Mouse (Mus musculus): ENCODE data around the gene Lin54. TPM values are rescaled to one million over a fixed set of nuclear protein-coding genes. Genes with fewer than 3 reads are reported as not detected.

Gene Lin54
- polyA plus RNA-seq, 1 experiment from 2014 or later = 9.3 TPM

- DNase-seq (no peak), ATAC-seq (ENCODE audit: low read depth) (no peak)
- Histone ChIP-seq H3K9ac (no peak overlapping the region), H3K4me1 (replicated peaks) (peaks cover 45% of the 10 kb centered on the region), H3K4me2 (no peak overlapping the region), H3K4me3 (replicated peaks) (no peak overlapping the region), H3K27me3 (no peaks in the 10 kb centered on the region), H3K27ac (no peak overlapping the region), H3K9me3 (replicated peaks) (no peaks in the 10 kb centered on the region), H3K36me3 (peaks cover 56% of the 10 kb centered on the region)
- 68% methylated on average over 4 of the region's 4 CpGs for WGBS (ENCODE audit: insufficient replicate concordance)
Measured at GRCm38 (mm10) chr5:100418861-100419260, 81.6 kb downstream of the Lin54 start.

DNA sequence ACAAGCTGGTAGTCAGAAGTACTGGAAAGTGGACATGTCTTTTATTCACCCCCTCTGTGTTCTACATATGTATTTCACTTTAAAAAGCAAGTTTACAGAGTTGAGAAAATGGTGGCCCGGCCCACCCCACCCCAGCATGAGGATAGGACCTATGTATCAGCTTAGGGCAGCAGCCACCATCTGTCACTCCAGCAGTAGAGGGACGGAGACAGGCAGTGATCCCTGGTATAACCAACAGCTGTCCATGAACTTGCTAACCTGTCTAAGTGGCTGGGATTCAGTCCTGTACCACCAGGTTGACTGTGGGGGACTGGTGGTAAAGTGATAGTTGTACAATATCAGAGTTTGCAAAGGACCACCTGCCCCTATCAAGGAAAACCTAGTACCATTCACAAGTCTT lies 82.4 kb downstream of the Lin54 start:
- H3K9me3 ChIP-seq (replicated peaks) = no peaks in the 10 kb centered on the region
- no peak for DNase-seq
- no peak overlapping the region for H3K4me2 ChIP-seq
- ATAC-seq (ENCODE audit: low read depth) = no peak
- peaks cover 48% of the 10 kb centered on the region for H3K36me3 ChIP-seq
- WGBS (ENCODE audit: insufficient replicate concordance) = 77% methylated on average over 2 of the region's 2 CpGs
- H3K4me3 ChIP-seq (replicated peaks) = no peak overlapping the region
- no peak overlapping the region for H3K27ac ChIP-seq
- peaks cover 45% of the 10 kb centered on the region for H3K4me1 ChIP-seq (replicated peaks)
- no peak overlapping the region for H3K9ac ChIP-seq
- H3K27me3 ChIP-seq = no peaks in the 10 kb centered on the region

DNA sequence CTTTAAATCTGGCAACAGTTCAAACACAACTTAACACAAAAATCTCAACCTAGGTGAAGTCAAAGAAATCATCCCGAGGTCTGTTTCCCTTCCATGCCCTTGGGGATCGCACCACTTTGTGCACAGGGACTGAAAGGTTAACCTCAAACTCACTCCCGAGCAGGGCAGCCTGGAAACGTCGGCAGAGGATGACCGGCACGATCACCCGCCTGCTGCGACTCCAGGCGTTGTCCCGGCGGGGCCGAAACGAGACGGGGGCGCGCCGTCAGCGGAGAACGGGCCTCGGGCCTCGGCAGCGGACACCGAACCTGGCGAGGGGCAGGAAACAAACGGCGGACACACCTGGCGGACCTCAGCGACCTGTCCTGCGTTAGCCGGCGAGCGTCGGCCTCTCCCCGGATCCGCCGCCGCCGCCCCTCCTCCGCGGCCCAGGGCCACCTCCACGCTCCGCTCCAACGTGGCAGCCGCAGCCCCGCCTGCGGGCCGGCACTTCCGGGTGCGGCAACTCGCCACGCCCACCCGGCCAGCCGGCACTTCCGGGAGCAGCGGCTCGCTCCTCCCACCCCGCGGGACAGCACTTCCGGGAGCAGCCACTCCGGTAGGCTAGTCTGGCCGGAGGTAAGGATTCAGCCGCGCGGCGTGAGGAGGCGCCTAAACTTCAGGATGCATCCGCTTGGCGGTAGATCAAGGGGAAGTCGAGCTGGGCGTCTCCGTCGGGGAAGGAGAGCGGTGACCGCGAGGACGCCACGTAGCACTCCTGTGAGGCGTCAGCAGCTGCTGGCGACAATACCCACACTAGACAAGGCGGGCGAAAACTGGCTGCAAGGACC lies 84.5 kb downstream of the Lin54 start, which contains the start of gene Sec31a:
TSS of gene Sec31a (minus strand) at position 474 of the 830 bp plus-strand sequence.
- Histone ChIP-seq H3K4me3 (replicated peaks) (peak within 1 kb of the TSS; percentile 93), H3K27me3 (no peaks in the 10 kb centered on the region), H3K4me1 (replicated peaks) (peaks cover 58% of the 10 kb centered on the region), H3K4me2 (peak within 1 kb of the TSS; percentile 88), H3K36me3 (peaks cover 27% of the 10 kb centered on the region), H3K9ac (peak within 1 kb of the TSS; percentile 84), H3K9me3 (replicated peaks) (no peaks in the 10 kb centered on the region), H3K27ac (peak within 1 kb of the TSS; percentile 92)
- WGBS (ENCODE audit: insufficient replicate concordance) = under 1% methylated on average over 80 of the region's 82 CpGs
- DNase-seq (peak; percentile 96), ATAC-seq (ENCODE audit: low read depth) (peak; percentile 97)

DNA sequence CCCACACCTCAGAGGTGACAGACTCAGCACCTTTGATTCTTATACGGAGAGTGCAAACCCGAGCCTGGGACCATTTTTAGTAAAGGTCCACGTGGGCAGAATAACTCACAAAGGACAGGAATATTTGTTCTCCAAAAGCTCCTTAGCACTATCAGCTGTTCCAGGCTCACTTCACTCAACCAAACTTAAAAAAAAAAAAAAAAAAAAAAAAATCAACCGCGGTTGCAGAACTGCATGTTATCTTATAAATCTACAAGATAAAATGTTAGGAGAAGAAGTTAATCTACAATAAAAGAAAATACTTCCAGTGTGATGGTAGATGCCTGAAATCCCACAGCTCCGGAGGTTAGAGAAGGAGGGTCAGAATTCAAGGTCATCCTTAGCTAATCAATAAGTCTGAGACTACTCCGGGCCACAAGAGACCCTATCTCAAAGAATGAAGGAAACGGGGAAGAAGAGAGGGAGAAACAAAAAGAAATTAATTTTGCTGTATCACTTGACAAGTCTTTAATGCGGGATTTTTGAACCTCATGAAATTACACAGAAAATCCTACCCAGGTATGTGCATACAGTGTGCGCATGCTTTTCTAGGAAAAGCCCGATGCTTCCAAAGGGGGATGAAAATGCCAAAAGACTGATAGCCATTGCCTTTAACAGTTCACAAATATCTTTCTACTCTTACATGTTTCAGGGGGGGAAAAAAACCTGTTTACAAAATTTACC lies 85.8 kb downstream of the Lin54 start:
- H3K27me3 ChIP-seq = no peaks in the 10 kb centered on the region
- 41% methylated on average over 11 of the region's 11 CpGs for WGBS (ENCODE audit: insufficient replicate concordance)
- ATAC-seq (ENCODE audit: low read depth) = no peak
- DNase-seq = no peak
- H3K4me2 ChIP-seq = peak overlapping the region; percentile 88
- peak overlapping the region; percentile 93 for H3K4me3 ChIP-seq (replicated peaks)
- no peak overlapping the region for H3K27ac ChIP-seq
- H3K9me3 ChIP-seq (replicated peaks) = no peaks in the 10 kb centered on the region
- peak overlapping the region; percentile 62 for H3K9ac ChIP-seq
- H3K36me3 ChIP-seq = peaks cover 14% of the 10 kb centered on the region
- H3K4me1 ChIP-seq (replicated peaks) = peaks cover 60% of the 10 kb centered on the region

- Histone ChIP-seq H3K36me3 (0 out of 2 replicates have a peak, but pooled peaks cover 5% of the 10 kb centered on the region), H3K4me1 (replicated peaks) (peaks cover 51% of the 10 kb centered on the region)
Measured at GRCm38 (mm10) chr5:100412886-100413285, 87.6 kb downstream of the Lin54 start.

GRCm38 (mm10) chr5:100410281-100410680 lies 90.2 kb downstream of the Lin54 start:
- H3K9me3 ChIP-seq (replicated peaks) = no peaks in the 10 kb centered on the region
- no peak overlapping the region for H3K4me3 ChIP-seq (replicated peaks)
- peaks cover 38% of the 10 kb centered on the region for H3K4me1 ChIP-seq (replicated peaks)
- H3K36me3 ChIP-seq = peaks cover 20% of the 10 kb centered on the region
- no peak overlapping the region for H3K4me2 ChIP-seq
- 56% methylated on average over 5 of the region's 5 CpGs for WGBS (ENCODE audit: insufficient replicate concordance)
- DNase-seq (no peak), ATAC-seq (ENCODE audit: low read depth) (no peak)
- no peak overlapping the region for H3K27ac ChIP-seq
- no peaks in the 10 kb centered on the region for H3K27me3 ChIP-seq
- no peak overlapping the region for H3K9ac ChIP-seq

More at GRCm38 (mm10) chr5:100412886-100413285, 87.6 kb downstream of the Lin54 start:
- 67% methylated on average over 3 of the region's 3 CpGs for WGBS (ENCODE audit: insufficient replicate concordance)
- DNase-seq = no peak
- Histone ChIP-seq H3K9ac (no peak overlapping the region), H3K27ac (no peak overlapping the region), H3K4me3 (replicated peaks) (no peak overlapping the region), H3K9me3 (replicated peaks) (no peaks in the 10 kb centered on the region), H3K27me3 (no peaks in the 10 kb centered on the region), H3K4me2 (peak overlapping the region; percentile 88; the same call in 1 of the 2 replicates)
- no peak for ATAC-seq (ENCODE audit: low read depth)

- H3K9me3 ChIP-seq (replicated peaks) = no peaks in the 10 kb centered on the region
- H3K9ac ChIP-seq = no peak overlapping the region
- H3K36me3 ChIP-seq = peaks cover 33% of the 10 kb centered on the region
- H3K4me1 ChIP-seq (replicated peaks) = peaks cover 23% of the 10 kb centered on the region
- H3K4me3 ChIP-seq (replicated peaks) = no peak overlapping the region
- DNase-seq = no peak
- H3K27ac ChIP-seq = no peak overlapping the region
- no peak for ATAC-seq (ENCODE audit: low read depth)
- H3K27me3 ChIP-seq = no peaks in the 10 kb centered on the region
- no peak overlapping the region for H3K4me2 ChIP-seq
- WGBS (ENCODE audit: insufficient replicate concordance) = 67% methylated on average over 5 of the region's 5 CpGs
Measured at GRCm38 (mm10) chr5:100408485-100408884, 92.0 kb downstream of the Lin54 start.

DNA sequence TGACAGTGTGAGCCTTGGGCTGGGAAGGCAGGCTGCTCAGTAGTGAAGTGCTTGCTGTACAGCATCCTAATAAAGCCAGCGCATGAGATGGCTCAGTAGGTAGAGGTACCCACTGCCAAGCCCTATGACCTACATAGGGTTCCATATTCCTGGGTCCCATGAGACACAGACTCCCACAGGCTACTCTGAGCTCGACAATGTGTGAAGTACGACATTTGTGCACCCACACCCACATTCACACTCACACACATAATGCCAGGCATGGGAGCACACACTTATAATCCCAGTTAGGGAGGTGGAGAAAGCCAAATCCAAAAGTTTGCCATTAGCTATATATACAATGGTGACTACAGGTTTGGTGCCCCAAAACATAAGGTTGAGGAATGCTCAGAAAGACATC lies 103.7 kb downstream of the Lin54 start:
- no peak for ATAC-seq (ENCODE audit: low read depth)
- Histone ChIP-seq H3K27me3 (no peaks in the 10 kb centered on the region), H3K4me2 (no peak overlapping the region), H3K36me3 (peaks cover 72% of the 10 kb centered on the region), H3K9ac (no peak overlapping the region), H3K27ac (no peak overlapping the region), H3K4me1 (replicated peaks) (no peaks in the 10 kb centered on the region), H3K9me3 (replicated peaks) (no peaks in the 10 kb centered on the region), H3K4me3 (replicated peaks) (no peak overlapping the region)
- no peak for DNase-seq
- 82% methylated on average over 3 of the region's 3 CpGs for WGBS (ENCODE audit: insufficient replicate concordance)

- 74% methylated on average over 3 of the region's 3 CpGs for WGBS (ENCODE audit: insufficient replicate concordance)
Measured at GRCm38 (mm10) chr5:100393681-100394080, 106.8 kb downstream of the Lin54 start.

GRCm38 (mm10) chr5:100392436-100392955 lies 107.9 kb downstream of the Lin54 start:
- Histone ChIP-seq H3K4me2 (no peak overlapping the region), H3K4me3 (replicated peaks) (no peak overlapping the region), H3K27me3 (no peaks in the 10 kb centered on the region), H3K4me1 (replicated peaks) (no peaks in the 10 kb centered on the region), H3K36me3 (peaks cover 68% of the 10 kb centered on the region), H3K9ac (no peak overlapping the region), H3K9me3 (replicated peaks) (no peaks in the 10 kb centered on the region), H3K27ac (no peak overlapping the region)
- ATAC-seq (ENCODE audit: low read depth) (no peak), DNase-seq (no peak)
- 87% methylated on average over 20 of the region's 20 CpGs for WGBS (ENCODE audit: insufficient replicate concordance)

More at GRCm38 (mm10) chr5:100393681-100394080, 106.8 kb downstream of the Lin54 start:
- H3K9me3 ChIP-seq (replicated peaks) = no peaks in the 10 kb centered on the region
- peaks cover 71% of the 10 kb centered on the region for H3K36me3 ChIP-seq
- H3K4me2 ChIP-seq = no peak overlapping the region
- DNase-seq (no peak), ATAC-seq (ENCODE audit: low read depth) (no peak)
- H3K27me3 ChIP-seq = no peaks in the 10 kb centered on the region
- no peak overlapping the region for H3K4me3 ChIP-seq (replicated peaks)
- H3K9ac ChIP-seq = no peak overlapping the region
- H3K27ac ChIP-seq = no peak overlapping the region
- H3K4me1 ChIP-seq (replicated peaks) = no peaks in the 10 kb centered on the region

All from liver, embryonic 13.5 days (tissue).